ENCODE assay signal across 21 mouse cellular contexts in genomic region chr13:98244571-98245350, GRCm38 (mm10). TPM values are rescaled to one million over a fixed set of nuclear protein-coding genes. Genes with fewer than 3 reads are reported as not detected.
A peak's percentile ranks its signal among the peaks of the same experiment; 100 is the strongest.
DNase-seq lines count a peak whose midpoint lies in the region; ATAC-seq and TF ChIP-seq lines count a peak whose summit lies in the region.
"Had no signal": no experiment of that assay in that cellular context is flagged by ENCODE, and none has a peak within 500 bp of the region (broad histone marks: within the 10 kb centered on the region; RNA-seq: fewer than 3 reads in every experiment).

No protein-coding gene starts in this region.

- H3K9ac ChIP-seq in hindbrain, postnatal 0 days (replicated peaks; ENCODE audit: low read length) = no peak overlapping the region
- H3K9ac ChIP-seq in hindbrain, embryonic 11.5 days (ENCODE audit: low read depth, low read length) = no peak overlapping the region
- H3K9ac ChIP-seq in lung, postnatal 0 days (replicated peaks; ENCODE audit: low read depth) = no peak overlapping the region
- H3K9ac ChIP-seq: hindbrain, embryonic 15.5 days had no signal

- no peak overlapping the region for H3K27ac ChIP-seq in cerebellum, adult 2 months (ENCODE audit: insufficient read depth, low read length)
- H3K27ac ChIP-seq in hindbrain, postnatal 0 days = no peak overlapping the region
- H3K27ac ChIP-seq in hindbrain, embryonic 11.5 days (ENCODE audit: low read depth, low read length) = no peak overlapping the region
- H3K27ac ChIP-seq in lung, postnatal 0 days (ENCODE audit: low read length) = no peak overlapping the region
- H3K27ac ChIP-seq: gastrocnemius, adult 2 months; hindbrain, embryonic 15.5 days; kidney, postnatal 0 days had no signal

- DNase-seq in cerebellum, postnatal 10 days = peak; percentile 78 to 87
- DNase-seq in cerebellum, adult 2 months = no peak
- DNase-seq in hindbrain, postnatal 0 days (ENCODE audit: low spot score) = peak; percentile 43
- DNase-seq in hindbrain, embryonic 11.5 days (ENCODE audit: low spot score) = no peak
- peak; percentile 6 for DNase-seq in lung, postnatal 14 days
- no peak for DNase-seq in lung, postnatal 0 days (ENCODE audit: low spot score)
- peak; percentile 53 for DNase-seq in retina, embryonic 14.5 days (ENCODE audit: low spot score)
- DNase-seq in thymus, adult 18-20 months = no peak
- DNase-seq: gastrocnemius, adult 2 months; right cerebral cortex, postnatal 4 days had no signal

- peak; percentile 54; the same call in 1 of the 2 replicates for ATAC-seq in hindbrain, postnatal 0 days
- ATAC-seq in hindbrain, embryonic 11.5 days (ENCODE audit: low FRiP score) = no peak
- no peak; the same call in 1 of the 2 replicates for ATAC-seq in lung, postnatal 0 days
- ATAC-seq: intestine, postnatal 0 days had no signal

- no peaks in the 10 kb centered on the region for H3K9me3 ChIP-seq in hindbrain, postnatal 0 days (ENCODE audit: low read length)
- H3K9me3 ChIP-seq in hindbrain, embryonic 11.5 days (ENCODE audit: control insufficient read depth, low read length) = no peaks in the 10 kb centered on the region
- H3K9me3 ChIP-seq in lung, postnatal 0 days (ENCODE audit: low read length) = no peaks in the 10 kb centered on the region
- H3K9me3 ChIP-seq: hindbrain, embryonic 15.5 days had no signal

- no peak for TF ChIP-seq CTCF in cerebellum, adult 2 months (IDR thresholded peaks at IDR 0.05; ENCODE audit: borderline replicate concordance, insufficient read depth, low read depth, low read length)
- no peak for TF ChIP-seq CTCF in hindbrain, postnatal 0 days (IDR thresholded peaks at IDR 0.05; ENCODE audit: low read depth)
- no peak for TF ChIP-seq CTCF in lung, postnatal 0 days (IDR thresholded peaks at IDR 0.05)

- TF ChIP-seq POLR2A in cerebellum, adult 2 months (IDR thresholded peaks at IDR 0.05; ENCODE audit: borderline replicate concordance, insufficient read depth, low read length) = no peak

- no peak overlapping the region for H3K4me3 ChIP-seq in cerebellum, adult 2 months (replicated peaks; ENCODE audit: insufficient read depth, low read depth, low read length)
- no peak overlapping the region for H3K4me3 ChIP-seq in hindbrain, postnatal 0 days (ENCODE audit: low read length)
- H3K4me3 ChIP-seq in hindbrain, embryonic 11.5 days (ENCODE audit: low read depth, low read length) = no peak overlapping the region
- H3K4me3 ChIP-seq in lung, postnatal 0 days (ENCODE audit: low read depth, low read length) = no peak overlapping the region
- H3K4me3 ChIP-seq: gastrocnemius, adult 2 months; hindbrain, embryonic 15.5 days; megakaryocyte, embryonic 14.5 days had no signal

- WGBS in cerebellum, adult 2 months = 19% methylated on average over 5 of the region's 5 CpGs
- WGBS in hindbrain, postnatal 0 days = 50% methylated on average over 5 of the region's 5 CpGs
- 84% methylated on average over 4 of the region's 5 CpGs for WGBS in hindbrain, embryonic 11.5 days
- 45% methylated on average over 5 of the region's 5 CpGs for WGBS in lung, postnatal 0 days

- TF ChIP-seq EP300 in lung, postnatal 0 days (IDR thresholded peaks at IDR 0.05) = no peak

- H3K4me1 ChIP-seq in cerebellum, adult 2 months (ENCODE audit: control insufficient read depth, insufficient read depth, low read length) = no peaks in the 10 kb centered on the region
- no peaks in the 10 kb centered on the region for H3K4me1 ChIP-seq in hindbrain, postnatal 0 days (ENCODE audit: insufficient read depth, low read length)
- H3K4me1 ChIP-seq in hindbrain, embryonic 11.5 days (replicated peaks; ENCODE audit: control insufficient read depth, insufficient read depth, low read length) = no peaks in the 10 kb centered on the region
- H3K4me1 ChIP-seq in lung, postnatal 0 days (ENCODE audit: insufficient read depth, low read depth, low read length) = no peaks in the 10 kb centered on the region
- H3K4me1 ChIP-seq: hindbrain, embryonic 15.5 days had no signal

- H3K36me3 ChIP-seq in hindbrain, postnatal 0 days (ENCODE audit: insufficient read depth, low read length) = peaks cover 21% of the 10 kb centered on the region
- no peaks in the 10 kb centered on the region for H3K36me3 ChIP-seq in hindbrain, embryonic 11.5 days (ENCODE audit: control insufficient read depth, insufficient read depth, low read length)
- peaks cover 3% of the 10 kb centered on the region; the same call in 1 of the 2 replicates for H3K36me3 ChIP-seq in lung, postnatal 0 days (ENCODE audit: insufficient read depth, low read length)

- no peak overlapping the region for H3K4me2 ChIP-seq in hindbrain, postnatal 0 days (ENCODE audit: low read depth, low read length)
- H3K4me2 ChIP-seq in hindbrain, embryonic 11.5 days (replicated peaks; ENCODE audit: low read depth, low read length) = no peak overlapping the region
- H3K4me2 ChIP-seq in lung, postnatal 0 days (replicated peaks; ENCODE audit: low read depth, low read length) = no peak overlapping the region
- H3K4me2 ChIP-seq: hindbrain, embryonic 15.5 days had no signal

- H3K27me3 ChIP-seq in cerebellum, adult 2 months (ENCODE audit: control insufficient read depth, insufficient read depth, low read length) = no peaks in the 10 kb centered on the region
- no peaks in the 10 kb centered on the region for H3K27me3 ChIP-seq in hindbrain, postnatal 0 days (ENCODE audit: insufficient read depth, low read length)
- H3K27me3 ChIP-seq in hindbrain, embryonic 11.5 days (ENCODE audit: control insufficient read depth, insufficient read depth, low read length) = no peaks in the 10 kb centered on the region
- no peaks in the 10 kb centered on the region for H3K27me3 ChIP-seq in lung, postnatal 0 days (replicated peaks; ENCODE audit: insufficient read depth, low read length)
- H3K27me3 ChIP-seq: hindbrain, embryonic 15.5 days had no signal

RNA-seq across cellular contexts. Expression of gene Utp15, which starts 18.1 kb away (rescaled TPM):
- 19.2 and 19.8 TPM in 2 replicates for polyA plus RNA-seq in cerebellum, adult 2 months (2012; rRNA removed)
- 18.0 and 22.6 TPM in 2 replicates for total RNA-seq in hindbrain, postnatal 0 days (2014; rRNA removed)
- 22.6 and 23.1 TPM in 2 replicates for polyA plus RNA-seq in hindbrain, postnatal 0 days (2015; fragmentation: Nextera tagmentation; extraction: Ambion mirVana)
- 33.9 and 46.3 TPM in 2 replicates for polyA plus RNA-seq in hindbrain, embryonic 11.5 days (2014; fragmentation: Nextera tagmentation; extraction: Ambion mirVana)
- polyA plus RNA-seq in lung, postnatal 0 days (2015; fragmentation: Nextera tagmentation; extraction: Ambion mirVana) = 8.4 and 8.7 TPM in 2 replicates

RNA-seq across cellular contexts. Expression of gene Ankra2, which starts 18.1 kb away (rescaled TPM):
- 42.9 and 46.8 TPM in 2 replicates for polyA plus RNA-seq in cerebellum, adult 2 months (2012; rRNA removed)
- 65.6 and 66.8 TPM in 2 replicates for total RNA-seq in hindbrain, postnatal 0 days (2014; rRNA removed)
- 79.7 and 80.3 TPM in 2 replicates for polyA plus RNA-seq in hindbrain, postnatal 0 days (2015; fragmentation: Nextera tagmentation; extraction: Ambion mirVana)
- polyA plus RNA-seq in hindbrain, embryonic 11.5 days (2014; fragmentation: Nextera tagmentation; extraction: Ambion mirVana) = 40.1 and 40.9 TPM in 2 replicates
- 22.1 and 24.2 TPM in 2 replicates for polyA plus RNA-seq in lung, postnatal 0 days (2015; fragmentation: Nextera tagmentation; extraction: Ambion mirVana)

RNA-seq across cellular contexts. Expression of gene Gm21976, which starts 34.9 kb away (rescaled TPM):
- not detected in 2 replicates for polyA plus RNA-seq in cerebellum, adult 2 months (2012; rRNA removed)
- not detected in 2 replicates for total RNA-seq in hindbrain, postnatal 0 days (2014; rRNA removed)
- polyA plus RNA-seq in hindbrain, postnatal 0 days (2015; fragmentation: Nextera tagmentation; extraction: Ambion mirVana) = not detected in 2 replicates
- polyA plus RNA-seq in hindbrain, embryonic 11.5 days (2014; fragmentation: Nextera tagmentation; extraction: Ambion mirVana) = not detected in 2 replicates
- polyA plus RNA-seq in lung, postnatal 0 days (2015; fragmentation: Nextera tagmentation; extraction: Ambion mirVana) = 0.38 TPM in 1 of 2 replicates, not detected in the other
- total RNA-seq: gastrocnemius, adult 2 months; heart, adult 8-10 months; layer of hippocampus, postnatal 10 days had no signal
- polyA plus RNA-seq: embryonic facial prominence, embryonic 11.5 days; heart, postnatal 0 days; hindbrain, embryonic 15.5 days; intestine, postnatal 0 days; kidney, postnatal 0 days; limb, embryonic 14.5 days; liver, embryonic 16.5 days; neural tube, embryonic 14.5 days had no signal

RNA-seq across cellular contexts. Expression of gene Arhgef28, which starts 38.5 kb away (rescaled TPM):
- polyA plus RNA-seq in cerebellum, adult 2 months (2012; rRNA removed) = 6.5 and 8.7 TPM in 2 replicates
- 21.9 and 29.9 TPM in 2 replicates for total RNA-seq in hindbrain, postnatal 0 days (2014; rRNA removed)
- 28.4 and 29.2 TPM in 2 replicates for polyA plus RNA-seq in hindbrain, postnatal 0 days (2015; fragmentation: Nextera tagmentation; extraction: Ambion mirVana)
- 9.1 and 11.8 TPM in 2 replicates for polyA plus RNA-seq in hindbrain, embryonic 11.5 days (2014; fragmentation: Nextera tagmentation; extraction: Ambion mirVana)
- polyA plus RNA-seq in lung, postnatal 0 days (2015; fragmentation: Nextera tagmentation; extraction: Ambion mirVana) = 42.9 and 53.0 TPM in 2 replicates

Comparison
In these comparisons a context has a peak if more than half of its experiments do, and no peak if none do; other contexts are left out.
1. DNase-seq: peak in cerebellum, postnatal 10 days (2 of 2), hindbrain, postnatal 0 days (single experiment), lung, postnatal 14 days (single experiment) and retina, embryonic 14.5 days (single experiment); none in cerebellum, adult 2 months (0 of 2), hindbrain, embryonic 11.5 days (single experiment), lung, postnatal 0 days (single experiment) and thymus, adult 18-20 months (0 of 2).